Mouse (Mus musculus) lung, postnatal 4 days (tissue): ENCODE measurements around the gene Sult2b1.

Experiments used
- DNase-seq, 2 experiments: peaks; one replicate each; pipeline ENCODE4 v3.0.0; 2021

Gene Sult2b1

DNA sequence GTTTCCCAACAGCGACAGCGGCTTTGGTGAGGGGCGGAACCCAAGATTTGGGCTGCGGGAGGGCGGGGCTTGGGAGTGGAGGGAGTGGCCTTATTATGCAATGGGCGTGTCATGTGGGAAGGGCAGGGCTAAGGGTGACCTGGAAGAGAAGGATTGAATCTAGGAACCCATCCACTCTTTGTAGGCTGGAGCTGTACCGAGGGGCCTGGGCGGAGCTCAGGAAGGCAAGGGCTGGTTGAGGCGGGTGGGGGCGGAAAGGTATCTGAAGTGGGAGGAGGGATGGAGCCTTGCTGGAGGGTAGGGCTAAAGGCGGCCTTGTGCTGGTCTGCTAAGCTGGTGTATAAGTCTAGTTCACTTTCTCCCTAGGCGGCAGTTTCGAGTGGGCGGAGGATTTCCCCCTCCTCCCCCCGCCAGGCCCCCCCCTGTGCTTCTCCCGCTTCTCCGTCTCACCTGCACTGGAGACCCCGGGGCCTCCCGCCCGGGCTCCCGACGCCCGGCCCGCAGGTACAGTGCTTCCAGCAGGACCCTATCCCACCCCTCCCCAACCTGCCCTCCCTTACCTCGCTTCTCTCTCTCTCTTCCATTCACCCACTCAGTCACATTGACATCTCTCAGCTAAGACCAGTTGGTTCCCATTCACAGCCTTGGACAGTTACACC, 16.2 kb upstream of the Sult2b1 start:
- DNase-seq: peak; percentile 69 to 79

DNA sequence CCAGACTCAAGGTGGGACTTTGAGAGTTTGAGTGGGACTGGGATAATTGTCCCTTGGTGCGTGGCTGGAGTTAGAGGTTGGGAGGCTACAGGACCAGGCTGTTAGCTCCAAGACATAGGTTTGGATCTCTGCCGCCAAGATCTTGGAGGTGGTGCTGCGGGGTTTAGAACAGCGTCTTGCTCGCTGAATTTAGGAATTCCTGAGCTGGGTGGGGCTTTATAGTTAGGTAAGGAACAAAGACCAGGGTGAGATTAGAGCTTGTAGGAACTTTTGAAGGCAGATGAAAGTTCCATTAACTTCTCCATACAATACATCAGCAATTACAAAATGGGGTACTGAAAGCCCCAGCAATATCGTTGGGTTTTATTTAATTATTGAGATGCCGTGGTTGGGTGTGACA, 15.5 kb upstream of the Sult2b1 start:
- DNase-seq: no peak

DNA sequence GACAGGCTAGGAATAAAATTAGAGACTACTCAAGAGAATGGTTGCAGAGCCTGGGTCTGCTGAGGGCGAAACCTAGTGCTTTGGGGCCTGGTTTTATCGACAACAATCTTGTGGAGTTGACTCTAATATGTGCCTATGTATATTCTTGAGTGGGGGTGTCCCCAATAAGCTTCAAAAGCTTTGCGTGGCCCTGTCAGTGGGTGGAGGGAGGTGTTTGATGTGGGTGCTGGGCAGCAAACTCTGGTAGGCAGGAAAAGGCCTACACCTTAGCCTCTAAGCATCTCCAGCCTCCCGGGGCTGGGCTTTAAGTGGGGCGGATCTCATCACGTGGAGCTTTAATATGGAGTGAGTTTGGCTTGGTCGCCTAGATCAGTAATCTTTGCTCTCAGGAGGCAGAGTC, 14.5 kb upstream of the Sult2b1 start:
- DNase-seq: no peak

DNA sequence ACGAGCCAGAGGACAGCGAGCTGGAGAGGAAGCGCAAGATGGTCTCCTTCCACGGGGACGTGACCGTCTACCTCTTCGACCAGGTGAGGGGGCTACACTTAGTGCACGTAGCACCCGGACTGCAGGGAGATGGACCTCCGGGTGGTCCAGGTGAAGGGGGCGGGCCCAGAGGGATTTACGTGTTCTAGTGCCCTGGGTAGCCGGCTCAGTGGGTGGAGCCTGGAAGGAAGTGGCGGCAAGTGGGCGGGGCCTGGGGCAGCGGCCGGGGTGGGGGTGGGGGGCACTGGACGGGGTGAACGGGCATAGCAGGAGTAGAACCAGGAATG, 14.0 kb upstream of the Sult2b1 start:
- DNase-seq: peak; percentile 47 to 51

DNA sequence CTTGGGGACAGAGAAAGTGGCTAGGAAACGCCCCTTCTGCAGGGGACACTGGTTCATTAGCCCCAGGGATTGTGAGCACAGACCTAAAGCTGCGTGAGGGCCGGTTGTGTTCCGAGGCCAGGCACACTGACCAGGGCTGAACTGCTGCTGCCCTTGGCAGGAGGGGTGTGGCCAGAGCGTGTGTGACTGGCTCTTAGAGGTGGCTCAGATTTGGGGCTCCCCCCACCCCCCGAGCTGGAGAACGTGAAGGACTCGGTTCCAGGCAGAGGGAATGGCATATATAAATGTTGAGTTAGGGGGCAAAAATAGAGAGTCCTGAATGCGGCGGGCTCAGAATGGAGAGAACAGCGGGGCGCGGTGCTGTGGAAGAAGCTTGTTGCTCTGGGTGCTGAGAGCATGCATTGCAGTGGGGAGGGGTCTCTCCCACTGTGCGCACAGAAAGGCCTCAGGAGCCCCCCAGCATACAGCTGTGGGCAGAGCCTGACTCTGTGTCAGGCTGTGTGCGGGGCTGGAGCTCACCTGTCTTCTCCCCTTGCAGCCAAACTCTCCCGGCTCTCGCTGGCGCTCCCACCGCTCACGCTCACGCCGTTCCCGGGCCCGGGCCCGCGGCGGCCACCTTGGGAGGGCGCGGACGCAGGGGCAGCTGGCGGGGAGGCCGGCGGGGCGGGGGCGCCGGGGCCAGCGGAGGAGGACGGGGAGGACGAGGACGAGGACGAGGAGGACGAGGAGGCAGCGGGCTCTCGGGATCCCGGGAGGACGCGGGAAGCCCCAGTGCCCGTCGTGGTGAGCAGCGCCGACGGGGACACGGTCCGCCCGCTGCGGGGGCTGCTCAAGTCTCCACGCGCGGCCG, 13.4 kb upstream of the Sult2b1 start:
- DNase-seq: peak in 1 of 2 experiments; percentile 28

DNA sequence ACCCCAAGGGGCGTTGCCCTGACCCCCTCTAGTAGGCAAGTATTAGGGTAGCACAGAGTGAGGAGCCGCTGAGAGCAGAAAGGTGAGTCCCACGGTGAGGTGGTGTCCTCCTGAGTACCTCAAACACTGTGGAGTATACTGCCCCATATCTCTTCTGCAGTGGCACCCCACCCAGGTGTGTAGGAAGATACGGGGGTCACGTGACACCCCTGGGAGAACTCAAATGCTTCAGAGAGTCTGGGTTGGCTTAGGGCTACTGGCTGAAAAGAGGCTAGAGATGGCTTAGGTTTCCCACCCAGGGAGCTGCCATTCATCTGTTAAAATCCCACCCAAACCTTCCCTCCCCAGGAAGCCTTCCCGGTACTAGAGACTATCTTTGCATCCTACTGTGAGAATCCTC, 12.5 kb upstream of the Sult2b1 start:
- no peak for DNase-seq

DNA sequence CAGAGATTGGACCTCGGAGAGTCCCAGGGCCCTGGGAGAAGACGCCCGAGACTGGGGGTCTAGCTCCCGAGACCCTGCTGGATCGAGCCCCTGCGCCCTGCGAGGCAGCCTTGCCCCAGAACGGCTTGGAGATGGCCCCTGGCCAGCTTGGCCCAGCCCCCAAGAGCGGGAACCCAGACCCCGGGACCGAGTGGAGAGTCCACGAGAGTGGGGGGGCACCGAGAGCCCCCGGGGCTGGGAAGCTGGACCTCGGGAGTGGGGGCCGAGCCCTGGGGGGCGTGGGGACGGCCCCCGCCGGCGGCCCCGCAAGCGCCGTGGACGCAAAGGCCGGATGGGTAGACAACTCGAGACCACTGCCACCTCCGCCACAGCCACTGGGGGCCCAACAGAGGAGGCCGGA, 10.5 kb upstream of the Sult2b1 start:
- DNase-seq: no peak

DNA sequence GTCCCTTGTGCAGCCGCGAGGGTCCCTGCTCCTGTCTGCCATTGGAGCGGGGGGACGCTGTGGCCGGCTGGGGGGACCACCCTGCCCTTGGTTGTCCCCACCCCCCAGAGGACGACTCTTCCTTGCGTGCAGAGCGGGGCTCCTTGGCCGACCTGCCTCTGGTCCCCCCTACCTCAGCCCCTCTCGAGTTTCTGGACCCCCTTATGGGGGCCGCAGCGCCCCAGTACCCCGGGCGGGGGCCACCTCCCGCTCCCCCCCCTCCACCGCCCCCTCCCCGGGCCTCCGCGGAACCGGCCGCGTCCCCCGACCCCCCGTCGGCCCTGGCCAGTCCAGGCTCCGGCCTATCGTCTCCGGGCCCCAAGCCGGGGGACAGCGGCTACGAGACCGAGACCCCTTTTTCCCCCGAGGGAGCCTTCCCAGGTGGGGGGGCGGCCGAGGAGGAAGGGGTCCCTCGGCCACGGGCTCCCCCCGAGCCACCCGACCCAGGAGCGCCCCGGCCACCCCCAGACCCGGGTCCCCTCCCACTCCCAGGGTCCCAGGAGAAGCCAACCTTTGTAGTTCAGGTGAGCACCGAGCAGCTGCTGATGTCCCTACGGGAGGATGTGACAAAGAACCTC, 9.6 kb upstream of the Sult2b1 start:
- no peak for DNase-seq

DNA sequence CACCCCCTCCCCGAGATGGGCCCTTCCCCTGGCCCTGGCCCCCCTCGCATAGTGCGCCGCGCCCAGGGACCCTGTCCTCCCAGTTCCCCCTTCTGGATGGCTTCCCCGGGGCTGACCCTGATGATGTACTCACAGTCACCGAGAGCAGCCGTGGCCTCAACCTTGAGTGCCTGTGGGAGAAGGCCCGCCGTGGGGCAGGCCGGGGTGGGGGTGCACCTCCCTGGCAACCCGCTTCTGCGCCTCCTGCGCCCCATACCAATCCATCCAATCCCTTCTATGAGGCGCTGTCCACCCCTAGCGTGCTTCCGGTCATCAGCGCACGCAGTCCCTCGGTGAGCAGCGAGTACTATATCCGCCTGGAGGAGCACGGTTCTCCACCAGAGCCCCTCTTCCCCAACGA, 8.8 kb upstream of the Sult2b1 start:
- DNase-seq: no peak

DNA sequence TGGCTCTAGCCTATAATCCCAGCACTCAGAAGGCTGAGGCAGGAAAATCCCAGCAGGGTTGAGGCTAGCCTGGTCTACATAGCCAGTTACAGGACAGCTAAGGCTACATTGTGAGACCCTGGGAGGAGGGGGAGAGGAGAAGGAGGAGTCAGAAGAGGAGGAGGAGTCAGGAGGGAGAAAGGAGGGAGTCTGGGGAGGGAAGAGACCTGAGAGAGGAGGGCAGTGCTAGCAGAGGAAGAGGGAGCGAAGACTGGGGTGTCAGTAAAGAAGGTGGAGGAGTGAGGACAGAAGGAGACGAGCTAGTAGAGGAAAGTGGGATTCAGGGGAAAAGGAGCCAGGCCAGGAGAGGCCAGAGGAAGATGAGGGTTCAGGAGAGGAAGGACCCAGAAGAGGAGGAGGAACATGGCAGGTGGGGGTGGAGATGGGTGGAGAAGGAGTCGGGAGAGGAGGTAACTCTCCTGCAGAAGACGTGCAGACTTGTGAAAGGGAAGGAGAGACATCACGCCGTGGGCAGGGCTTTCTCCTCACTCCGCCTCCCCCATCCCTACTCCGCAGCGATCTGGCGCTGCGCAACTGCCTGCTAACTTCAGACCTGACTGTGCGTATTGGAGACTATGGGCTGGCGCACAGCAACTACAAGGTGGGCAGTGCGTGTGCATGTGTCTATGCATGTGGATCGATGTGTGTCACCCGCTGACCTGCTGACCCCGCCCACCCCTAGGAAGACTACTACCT, 7.5 kb upstream of the Sult2b1 start:
- no peak for DNase-seq

DNA sequence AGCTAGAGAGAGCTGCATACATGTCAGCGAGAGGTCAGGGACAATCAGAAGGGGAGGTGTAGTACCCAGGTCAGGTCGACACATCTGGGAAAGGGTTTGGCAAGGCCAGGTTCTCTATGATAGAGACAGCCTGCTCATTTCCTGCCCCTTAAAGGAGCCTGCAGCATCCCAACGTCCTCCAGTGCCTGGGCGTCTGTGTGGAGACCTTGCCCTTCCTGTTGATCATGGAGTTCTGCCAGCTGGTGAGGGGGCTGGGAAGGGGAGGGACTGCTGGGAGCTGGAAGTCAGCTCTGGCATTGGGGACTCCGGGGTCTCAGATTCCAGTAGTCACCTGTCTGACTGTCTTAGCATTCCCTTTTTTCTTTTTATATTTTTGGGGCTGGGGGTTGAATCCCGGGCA, 6.3 kb upstream of the Sult2b1 start:
- peak in 1 of 2 experiments; percentile 63 for DNase-seq

DNA sequence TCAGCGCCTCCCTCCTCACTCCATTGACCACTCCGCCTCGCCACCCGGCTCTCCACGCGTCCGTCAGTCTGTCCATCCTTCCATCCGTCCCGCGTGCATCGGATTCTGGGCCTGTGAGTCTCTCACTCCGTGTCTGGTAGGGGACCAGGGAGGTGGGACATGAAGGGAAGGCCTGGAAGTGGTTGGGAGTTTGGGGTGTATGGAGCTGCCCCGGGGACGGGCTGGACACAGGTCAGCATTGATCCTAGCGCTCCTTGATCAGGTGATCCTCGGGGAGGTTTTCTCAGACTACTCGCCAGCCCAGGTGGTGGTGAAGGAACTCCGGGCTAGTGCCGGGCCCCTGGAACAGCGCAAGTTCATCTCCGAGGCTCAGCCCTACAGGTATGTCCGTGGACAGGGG, 3.2 kb upstream of the Sult2b1 start:
- no peak for DNase-seq

DNA sequence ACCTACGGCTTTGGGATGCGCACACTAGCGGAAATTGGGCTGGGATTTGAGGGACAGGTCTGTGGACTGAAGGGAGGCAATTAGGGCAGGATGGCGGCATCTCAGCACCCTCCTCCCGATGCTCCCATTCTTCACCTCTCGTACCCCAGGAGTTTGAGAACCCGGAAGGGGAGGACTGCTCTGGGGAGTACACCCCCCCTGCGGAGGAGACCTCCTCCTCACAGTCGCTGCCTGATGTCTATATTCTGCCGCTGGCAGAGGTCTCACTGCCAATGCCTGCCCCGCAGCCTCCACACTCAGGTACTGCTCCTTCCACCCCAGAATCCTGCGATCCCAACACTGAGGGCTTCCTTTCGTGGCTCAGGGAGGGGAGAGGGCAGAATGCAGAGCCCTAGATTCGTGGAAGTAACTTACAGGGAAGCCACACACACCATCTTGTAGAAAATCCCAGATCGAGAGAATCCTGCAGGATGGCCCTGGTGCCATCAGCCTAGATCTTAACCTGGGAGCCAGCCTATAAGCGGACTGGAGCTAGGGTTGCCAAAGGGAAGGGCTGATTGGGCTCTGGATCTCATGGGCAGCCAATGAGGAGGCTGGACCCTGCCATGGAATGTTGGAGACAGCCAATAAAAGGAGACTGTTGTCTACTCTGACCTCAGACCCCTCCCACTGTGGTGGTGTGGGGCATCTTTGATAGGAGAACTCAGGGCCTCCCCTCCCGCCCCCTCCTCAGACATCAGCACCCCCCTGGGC, 2.4 kb upstream of the Sult2b1 start:
- no peak for DNase-seq

DNA sequence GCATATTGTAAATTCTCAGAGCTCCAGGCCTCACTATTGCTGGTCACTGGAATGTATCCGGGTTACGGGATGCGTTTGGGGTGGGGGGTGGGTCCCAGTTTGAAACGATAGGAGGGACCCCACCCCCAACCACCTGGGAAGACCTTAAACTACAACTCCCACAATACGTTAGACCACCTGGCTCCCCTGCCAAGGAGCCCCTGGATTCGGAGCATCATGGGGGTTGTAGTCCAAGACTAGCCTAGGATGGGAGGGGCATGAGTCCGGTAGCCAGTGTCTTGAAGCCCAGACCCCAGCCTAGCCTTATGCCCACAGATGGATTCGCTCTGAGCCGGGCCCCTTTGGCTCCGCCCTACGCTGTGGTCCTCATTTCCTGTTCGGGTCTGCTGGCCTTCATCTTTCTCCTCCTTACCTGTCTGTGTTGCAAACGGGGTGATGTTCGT, 1.7 kb upstream of the Sult2b1 start:
- no peak for DNase-seq

DNA sequence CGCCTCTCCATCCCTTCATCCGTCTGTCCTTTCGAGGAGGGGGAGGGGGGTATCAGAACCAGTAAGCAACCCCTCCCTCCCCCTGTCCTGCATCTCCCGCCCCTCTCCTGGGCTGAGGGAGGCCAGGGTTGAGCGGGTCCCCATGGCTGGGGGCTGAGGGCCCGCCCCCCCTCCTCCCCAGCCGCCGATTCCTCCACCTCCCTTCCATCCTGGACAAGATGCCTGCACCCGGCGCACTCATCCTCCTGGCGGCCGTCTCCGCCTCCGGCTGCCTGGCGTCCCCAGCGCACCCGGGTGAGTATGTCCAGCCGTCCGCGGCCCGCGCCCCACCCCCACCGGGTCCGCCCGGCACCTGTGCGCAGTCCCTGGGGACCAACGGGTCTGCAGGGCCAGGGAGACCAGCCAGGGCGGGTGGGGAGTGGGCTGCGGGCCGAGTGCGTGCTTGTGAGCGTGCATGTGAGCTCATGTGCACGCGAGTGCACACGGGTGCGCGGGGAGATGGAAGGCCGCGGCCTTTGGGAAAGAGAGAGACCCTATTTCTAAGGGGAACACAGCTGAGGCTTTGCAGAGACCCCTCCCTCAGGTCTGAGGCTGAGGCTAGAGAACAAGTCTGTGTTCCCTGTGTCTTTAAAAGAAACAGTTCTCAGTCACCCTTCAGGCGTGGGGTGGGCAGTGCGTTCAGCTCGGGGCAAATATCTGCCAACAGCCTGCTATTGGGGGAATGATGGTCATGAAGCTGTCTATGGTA, 1.1 kb upstream of the Sult2b1 start:
- no peak for DNase-seq

DNA sequence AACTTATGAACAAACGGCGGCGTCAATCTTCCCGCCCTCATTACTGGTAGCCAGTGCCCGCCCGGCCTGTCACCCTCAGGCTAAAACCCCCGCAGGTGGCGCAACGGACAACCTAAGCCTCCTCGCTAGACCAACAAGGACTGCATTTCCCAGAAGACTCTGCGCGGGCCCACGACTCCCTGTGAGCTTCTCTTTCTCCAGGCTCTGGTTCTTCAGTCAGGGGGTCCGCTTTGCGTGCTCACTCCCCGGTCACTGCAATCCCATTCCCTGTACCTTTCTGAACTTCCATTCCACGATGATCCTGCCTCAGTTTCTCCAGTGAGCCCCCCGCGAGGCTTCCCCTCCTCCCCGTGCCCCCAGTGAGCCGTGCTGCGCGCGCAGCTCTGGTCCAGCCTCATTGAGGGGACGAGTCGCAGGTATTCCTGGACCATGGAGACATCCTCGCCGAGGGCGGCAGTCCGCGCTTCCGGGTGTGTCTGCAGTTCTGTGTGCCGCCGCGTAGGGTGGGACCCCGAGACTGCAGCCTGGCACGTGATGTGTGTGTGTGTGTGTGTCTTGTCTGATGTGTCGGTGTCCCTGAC, 868 bp downstream of the Sult2b1 start, which contains the start of gene Lmtk3:
TSS of gene Lmtk3 (plus strand) at position 228 of the 581 bp plus-strand sequence.
- DNase-seq: peak; percentile 74 to 76

DNA sequence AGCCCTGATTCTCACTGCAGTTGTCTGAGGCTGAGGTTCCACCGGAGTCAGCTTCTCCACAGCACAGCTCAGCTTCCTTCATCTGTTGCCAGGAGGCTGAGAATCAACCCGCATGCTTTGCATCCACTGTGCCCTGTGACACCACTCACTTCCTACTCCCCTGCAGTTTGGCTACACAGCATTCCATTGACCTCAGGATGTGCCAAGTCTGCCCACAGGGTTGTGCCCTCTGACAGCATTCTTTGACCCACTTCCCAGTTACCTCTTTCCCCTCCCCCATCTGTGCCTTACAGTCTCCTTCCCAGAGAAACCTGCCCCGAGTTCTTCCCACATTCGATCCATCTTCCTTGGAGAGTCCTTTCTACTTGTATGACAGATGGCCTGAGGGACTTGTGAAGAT, 2.2 kb downstream of the Sult2b1 start:
- DNase-seq: no peak

DNA sequence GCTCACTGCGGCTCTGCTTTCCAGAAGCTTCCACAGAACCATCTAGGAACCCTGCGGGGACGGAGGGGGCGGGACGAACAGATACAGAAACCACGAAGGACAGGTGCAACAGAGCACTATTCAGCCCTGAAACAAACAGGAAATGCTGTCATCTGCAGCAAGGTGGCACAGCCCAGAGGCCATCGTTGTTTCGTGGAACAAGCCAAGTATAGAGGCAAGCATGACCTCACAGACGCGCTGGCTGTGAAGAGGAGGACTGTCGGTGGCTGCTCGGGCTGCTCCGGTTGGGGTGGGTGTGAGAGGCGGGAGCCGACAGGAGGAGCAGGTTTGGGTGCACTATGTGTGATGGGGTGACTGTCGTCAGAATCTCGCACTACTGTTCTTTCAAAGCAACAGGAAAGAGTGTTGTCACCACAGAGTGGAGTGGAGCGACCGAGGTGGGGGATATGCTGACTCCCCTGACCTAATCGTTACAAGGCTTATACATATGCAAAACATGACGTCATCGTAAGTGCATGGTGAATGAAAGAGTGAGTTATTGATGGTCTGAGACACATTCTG, 5.3 kb downstream of the Sult2b1 start:
- no peak for DNase-seq

DNA sequence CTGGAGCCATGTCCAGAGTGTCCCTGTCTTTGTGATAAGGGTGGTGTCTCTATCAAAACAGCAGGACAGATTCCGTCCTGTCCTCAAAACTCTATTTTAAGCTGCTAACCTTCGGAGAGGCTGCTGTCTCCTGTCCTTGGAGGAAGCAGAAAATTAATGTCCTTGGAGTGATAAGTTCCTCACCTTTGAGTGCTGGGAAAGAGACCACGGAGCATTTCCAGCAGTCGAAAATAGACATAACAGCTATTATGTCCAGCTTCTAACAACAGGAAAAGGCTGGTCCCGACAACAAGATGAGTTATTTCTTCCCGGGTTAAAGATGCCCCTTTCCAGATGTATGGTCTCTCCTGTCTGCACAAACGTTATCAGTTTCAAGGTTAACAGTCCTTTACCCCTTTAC, 9.2 kb downstream of the Sult2b1 start:
- no peak for DNase-seq

DNA sequence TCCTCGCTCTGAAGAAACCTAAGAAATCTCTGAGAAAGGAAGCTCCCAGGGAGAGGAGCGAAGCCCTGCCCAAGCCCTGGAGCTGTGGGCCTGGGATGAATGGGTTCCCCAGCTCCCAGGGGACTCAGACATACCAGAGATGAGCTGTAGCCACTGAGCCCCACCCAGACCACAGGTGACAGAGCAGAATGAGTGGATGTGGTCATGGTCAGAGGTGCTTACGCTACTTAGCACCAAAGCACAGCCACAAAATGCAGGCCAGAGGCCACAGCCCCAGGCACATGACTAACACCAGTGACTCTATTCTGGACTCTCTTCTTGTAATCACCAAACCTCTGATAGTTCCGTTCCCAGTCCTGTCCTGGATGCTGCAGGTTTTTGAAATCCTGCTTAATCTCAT, 13.4 kb downstream of the Sult2b1 start:
- no peak for DNase-seq

DNA sequence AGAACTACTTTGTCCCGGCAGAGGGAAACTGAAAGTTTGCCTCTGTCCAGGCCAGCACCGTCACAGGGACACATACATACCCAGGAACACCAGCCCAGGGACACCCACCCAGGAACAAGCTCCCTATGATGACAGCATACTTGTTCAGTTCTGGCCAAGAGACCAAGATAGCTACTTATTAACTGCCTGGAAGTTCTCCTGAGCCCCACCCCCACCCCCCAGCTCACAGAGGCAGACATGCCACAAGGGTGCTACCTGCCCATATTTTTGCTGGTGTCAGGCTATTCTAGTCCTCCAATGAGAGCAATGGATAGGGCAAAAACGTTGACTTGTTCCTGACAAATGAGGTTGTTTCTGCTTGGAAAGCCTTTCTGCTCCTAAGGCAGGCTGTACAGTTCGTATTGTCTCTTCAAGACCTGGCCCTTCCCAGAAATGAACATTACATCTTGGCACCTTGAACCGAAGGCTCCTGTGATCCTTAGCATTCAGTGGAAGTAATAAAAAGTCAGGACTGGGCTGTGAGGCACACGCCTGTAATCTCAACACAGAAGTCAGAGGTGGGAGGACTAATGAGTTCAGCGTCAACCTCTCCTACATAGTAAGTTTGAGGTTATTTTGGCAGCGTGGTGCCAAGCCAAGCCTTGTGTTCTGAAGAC, 13.9 kb downstream of the Sult2b1 start:
- DNase-seq: no peak
